Mouse (Mus musculus): ENCODE data around the gene Pbx1. TPM values are rescaled to one million over a fixed set of nuclear protein-coding genes. Genes with fewer than 3 reads are reported as not detected.

The Pbx1 gene
- total and polyA plus RNA-seq, 3 experiments = 0.10 TPM; not detected in 2

- H3K9ac ChIP-seq (ENCODE audit: control insufficient read depth, low read depth, low read length, poor library complexity, severe bottlenecking) = no peak overlapping the region
- no peaks in the 10 kb centered on the region for H3K27me3 ChIP-seq (ENCODE audit: control insufficient read depth in 1 of 2, insufficient read depth in 2 of 2, low read length in 2 of 2)
- H3K79me2 ChIP-seq (ENCODE audit: control insufficient read depth, insufficient read depth, low read length, poor library complexity) = no peaks in the 10 kb centered on the region
- H3K27ac ChIP-seq (ENCODE audit: control insufficient read depth, low read depth, low read length) = no peak overlapping the region
- H3K4me1 ChIP-seq (ENCODE audit: control insufficient read depth in 1 of 2, insufficient read depth in 2 of 2, low read length in 2 of 2) = no peaks in the 10 kb centered on the region
- no peak overlapping the region for H3K4me3 ChIP-seq (ENCODE audit: control insufficient read depth in 1 of 2, insufficient read depth in 1 of 2, low read depth in 2 of 2, low read length in 2 of 2)
- no peak for DNase-seq (ENCODE audit: low read depth, low spot score)
- H3K36me3 ChIP-seq (ENCODE audit: control insufficient read depth in 1 of 2, insufficient read depth in 2 of 2, low read length in 2 of 2) = no peaks in the 10 kb centered on the region
- no peak for TF ChIP-seq ETS1 (IDR thresholded peaks at IDR 0.05; ENCODE audit: low read depth, low read length)
- no peak for TF ChIP-seq ZC3H11A (IDR thresholded peaks at IDR 0.05; ENCODE audit: low read depth, low read length)
- TF ChIP-seq RAD21 (IDR thresholded peaks at IDR 0.05; ENCODE audit: low read depth, low read length) = no peak
- no peak for TF ChIP-seq RCOR1 (IDR thresholded peaks at IDR 0.05; ENCODE audit: low read depth, low read length)
- TF ChIP-seq NELFE (IDR thresholded peaks at IDR 0.05; ENCODE audit: low read depth, low read length) = no peak
- TF ChIP-seq CHD1 (IDR thresholded peaks at IDR 0.05; ENCODE audit: low read depth, low read length) = no peak
- TF ChIP-seq TCF12 (IDR thresholded peaks at IDR 0.05; ENCODE audit: low read depth, low read length) = no peak
- no peak for TF ChIP-seq ZNF384 (IDR thresholded peaks at IDR 0.05; ENCODE audit: low read depth, low read length)
- no peak for TF ChIP-seq MAX (IDR thresholded peaks at IDR 0.05; ENCODE audit: low read length)
- no peak for TF ChIP-seq HCFC1 (IDR thresholded peaks at IDR 0.05; ENCODE audit: low read depth, low read length)
- TF ChIP-seq TBP (IDR thresholded peaks at IDR 0.05; ENCODE audit: low read depth, low read length) = no peak
- no peak for TF ChIP-seq ZKSCAN1 (IDR thresholded peaks at IDR 0.05; ENCODE audit: low read depth, low read length)
- no peak for TF ChIP-seq MAZ (IDR thresholded peaks at IDR 0.05; ENCODE audit: low read depth, low read length)
- TF ChIP-seq POLR2A (IDR thresholded peaks at IDR 0.05; ENCODE audit: control insufficient read depth in 1 of 2, insufficient read depth in 1 of 2, low read depth in 1 of 2, low read length in 2 of 2, poor library complexity in 1 of 2) = no peak
- TF ChIP-seq SMC3 (IDR thresholded peaks at IDR 0.05; ENCODE audit: low read depth, low read length) = no peak
- no peak for TF ChIP-seq USF1 (IDR thresholded peaks at IDR 0.05; ENCODE audit: low read depth, low read length)
- no peak for TF ChIP-seq GATA1 (IDR thresholded peaks at IDR 0.05; ENCODE audit: low read depth, low read length)
- no peak for TF ChIP-seq CHD2 (IDR thresholded peaks at IDR 0.05; ENCODE audit: low read length)
- H3K9me3 ChIP-seq (replicated peaks; ENCODE audit: insufficient read depth, low read length) = no peaks in the 10 kb centered on the region
Measured at GRCm38 (mm10) chr1:168406291-168406675, 25.8 kb downstream of the Pbx1 start.

GRCm38 (mm10) chr1:168405645-168406290 lies 26.3 kb downstream of the Pbx1 start:
- TF ChIP-seq CHD1 (IDR thresholded peaks at IDR 0.05; ENCODE audit: low read depth, low read length) (no peak), ETS1 (IDR thresholded peaks at IDR 0.05; ENCODE audit: low read depth, low read length) (no peak), POLR2AphosphoS2 (IDR thresholded peaks at IDR 0.05; ENCODE audit: low read length) (no peak), ZNF384 (IDR thresholded peaks at IDR 0.05; ENCODE audit: low read depth, low read length) (no peak), TAL1 (IDR thresholded peaks at IDR 0.05; ENCODE audit: low read length) (no peak), BHLHE40 (IDR thresholded peaks at IDR 0.05; ENCODE audit: borderline replicate concordance, low read depth, low read length) (no peak), MEF2A (IDR thresholded peaks at IDR 0.05; ENCODE audit: extremely low read depth, insufficient replicate concordance, low read depth, low read length, poor library complexity, severe bottlenecking) (no peak), SIN3A (IDR thresholded peaks at IDR 0.05; ENCODE audit: low read length) (no peak), ZKSCAN1 (IDR thresholded peaks at IDR 0.05; ENCODE audit: low read depth, low read length) (no peak), POLR2A (IDR thresholded peaks at IDR 0.05; ENCODE audit: control insufficient read depth in 1 of 2, insufficient read depth in 1 of 2, low read depth in 1 of 2, low read length in 2 of 2, poor library complexity in 1 of 2) (no peak), E2F4 (IDR thresholded peaks at IDR 0.05; ENCODE audit: borderline replicate concordance, low read depth, low read length) (no peak), NELFE (IDR thresholded peaks at IDR 0.05; ENCODE audit: low read depth, low read length) (no peak), UBTF (IDR thresholded peaks at IDR 0.05; ENCODE audit: borderline replicate concordance, insufficient read depth, low read depth, low read length) (no peak), TCF12 (IDR thresholded peaks at IDR 0.05; ENCODE audit: low read depth, low read length) (no peak), MXI1 (IDR thresholded peaks at IDR 0.05; ENCODE audit: low read depth, low read length) (no peak), CTCF (IDR thresholded peaks at IDR 0.05 in 2 of 3, conservative IDR thresholded peaks at IDR 0.05 in 1 of 3; ENCODE audit: control insufficient read depth in 1 of 3, insufficient read depth in 1 of 3, low read depth in 2 of 3, low read length in 3 of 3, poor library complexity in 1 of 3, severe bottlenecking in 1 of 3) (no peak), GABPA (IDR thresholded peaks at IDR 0.05; ENCODE audit: low read depth, low read length) (no peak), GATA1 (IDR thresholded peaks at IDR 0.05; ENCODE audit: low read depth, low read length) (no peak), POLR2AphosphoS5 (IDR thresholded peaks at IDR 0.05; ENCODE audit: borderline replicate concordance, low read depth, low read length) (no peak), JUND (IDR thresholded peaks at IDR 0.05; ENCODE audit: low read depth, low read length) (no peak)
- H3K9me3 ChIP-seq (replicated peaks; ENCODE audit: insufficient read depth, low read length) = no peaks in the 10 kb centered on the region

More at GRCm38 (mm10) chr1:168405645-168406290, 26.3 kb downstream of the Pbx1 start:
- H3K9ac ChIP-seq (ENCODE audit: control insufficient read depth, low read depth, low read length, poor library complexity, severe bottlenecking) = no peak overlapping the region
- no peaks in the 10 kb centered on the region for H3K27me3 ChIP-seq (ENCODE audit: control insufficient read depth in 1 of 2, insufficient read depth in 2 of 2, low read length in 2 of 2)
- H3K27ac ChIP-seq (ENCODE audit: control insufficient read depth, low read depth, low read length) = no peak overlapping the region
- H3K4me3 ChIP-seq (ENCODE audit: control insufficient read depth in 1 of 2, insufficient read depth in 1 of 2, low read depth in 2 of 2, low read length in 2 of 2) = no peak overlapping the region
- no peaks in the 10 kb centered on the region for H3K36me3 ChIP-seq (ENCODE audit: control insufficient read depth in 1 of 2, insufficient read depth in 2 of 2, low read length in 2 of 2)
- H3K4me1 ChIP-seq (ENCODE audit: control insufficient read depth in 1 of 2, insufficient read depth in 2 of 2, low read length in 2 of 2) = no peaks in the 10 kb centered on the region
- H3K79me2 ChIP-seq (ENCODE audit: control insufficient read depth, insufficient read depth, low read length, poor library complexity) = no peaks in the 10 kb centered on the region
- no peak for DNase-seq (ENCODE audit: low read depth, low spot score)

Measured in MEL (cell line).